Mouse (Mus musculus) layer of hippocampus, adult 11-12 months (tissue): ENCODE measurements around the gene Trim80.
A peak's percentile ranks its signal among the peaks of the same experiment; 100 is the strongest.

Source experiments
- DNase-seq: peaks from one replicate; pipeline ENCODE4 v3.0.0; 2022; ENCODE audit warnings: low spot score

Gene Trim80

DNA sequence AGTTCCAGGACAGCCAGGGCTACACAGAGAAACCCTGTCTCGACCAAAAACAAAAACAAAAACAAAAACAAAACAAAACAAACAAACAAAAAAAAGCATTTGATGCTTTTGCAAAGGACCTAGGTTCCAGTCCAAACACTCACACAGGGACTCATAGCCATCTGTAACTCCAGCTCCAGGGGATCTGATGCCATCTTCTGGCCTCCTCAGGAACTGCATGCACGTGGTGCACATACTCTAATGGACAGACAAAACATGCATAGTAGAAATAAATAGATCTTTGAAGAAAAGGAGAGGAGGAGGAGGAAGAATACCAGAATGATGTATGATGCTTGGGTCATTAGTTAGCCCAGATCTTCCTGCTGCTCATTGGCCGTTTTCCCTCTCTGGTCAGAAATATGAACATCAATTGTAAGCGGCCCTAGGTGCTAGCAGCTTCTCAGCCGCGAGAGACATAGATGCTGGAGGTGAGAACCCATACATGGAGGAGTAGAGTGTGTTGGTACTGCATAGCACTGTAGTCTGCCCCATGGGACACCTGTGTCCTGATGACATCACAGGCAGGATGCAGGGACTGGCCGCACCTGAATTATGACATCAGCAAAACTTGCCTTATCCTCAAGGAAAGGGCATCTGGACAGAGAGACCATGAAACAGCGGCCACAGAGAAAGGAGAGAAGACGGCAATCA lies at the start of gene Trim80:
Gene Trim80 (plus strand): TSS at position 640 of the 690 bp plus-strand sequence.
- no peak for DNase-seq

DNA sequence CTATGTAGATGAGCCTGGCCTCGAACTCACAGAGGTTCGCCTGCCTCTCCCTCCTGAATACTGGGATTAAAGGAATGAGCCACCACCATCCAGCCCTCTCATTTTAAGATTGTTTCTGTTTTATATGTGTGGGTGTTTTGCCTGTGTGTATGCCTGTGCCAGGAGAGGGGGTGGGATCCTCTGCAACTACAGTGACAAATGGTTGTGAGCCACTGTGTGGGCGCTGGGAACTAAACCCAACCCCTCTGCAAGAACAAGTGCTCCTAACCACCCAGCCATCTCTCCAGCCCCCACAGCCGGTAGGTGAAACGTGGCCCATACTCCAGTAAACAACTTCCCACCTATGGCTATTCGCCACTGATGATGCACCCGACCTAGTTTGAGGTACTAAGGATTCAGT lies 49.0 kb upstream of the Trim80 start:
- DNase-seq: no peak

DNA sequence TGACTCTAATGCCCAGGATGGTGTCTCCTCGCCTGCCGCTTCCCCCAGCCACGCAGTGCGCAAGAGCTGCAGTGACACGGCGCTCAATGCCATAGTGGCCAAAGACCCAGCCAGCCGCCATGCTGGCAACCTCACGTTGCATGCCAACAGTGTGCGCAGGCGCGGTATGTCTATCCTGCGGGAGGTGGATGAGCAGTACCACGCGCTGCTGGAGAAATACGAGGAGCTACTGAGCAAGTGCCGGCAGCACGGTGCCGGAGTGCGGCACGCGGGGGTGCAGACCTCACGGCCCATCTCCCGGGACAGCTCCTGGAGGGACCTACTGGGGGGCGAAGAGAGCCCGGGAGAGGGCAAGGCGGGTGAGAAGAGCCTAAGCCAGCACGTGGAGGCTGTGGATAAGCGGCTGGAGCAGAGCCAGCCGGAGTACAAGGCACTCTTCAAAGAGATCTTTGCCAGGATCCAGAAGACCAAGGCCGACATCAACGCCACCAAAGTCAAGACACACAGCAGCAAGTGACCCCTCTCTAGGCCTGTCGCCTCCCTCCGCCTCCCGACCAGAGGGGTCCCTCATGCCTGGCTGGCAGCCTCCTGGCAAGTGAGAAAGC lies 46.5 kb upstream of the Trim80 start:
- no peak for DNase-seq

DNA sequence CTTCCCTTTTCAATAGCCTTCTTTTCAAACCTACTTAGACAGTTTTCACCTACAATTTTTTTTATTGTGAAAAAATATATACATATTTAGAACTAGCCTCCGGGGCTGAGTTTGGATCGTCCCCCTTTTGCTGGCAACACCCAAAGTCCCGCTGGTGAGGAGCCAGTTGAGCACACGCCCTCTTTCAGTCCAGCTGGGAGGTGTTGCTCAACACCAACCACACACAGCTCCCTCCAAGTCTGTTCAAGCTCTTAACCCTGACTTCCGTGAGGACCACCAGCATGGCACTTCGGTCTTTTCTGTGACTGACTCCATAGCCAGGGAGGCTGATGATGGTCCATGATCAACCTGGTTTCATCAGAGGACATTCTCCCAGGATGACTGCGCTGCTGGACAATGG lies 42.3 kb upstream of the Trim80 start:
- no peak for DNase-seq

DNA sequence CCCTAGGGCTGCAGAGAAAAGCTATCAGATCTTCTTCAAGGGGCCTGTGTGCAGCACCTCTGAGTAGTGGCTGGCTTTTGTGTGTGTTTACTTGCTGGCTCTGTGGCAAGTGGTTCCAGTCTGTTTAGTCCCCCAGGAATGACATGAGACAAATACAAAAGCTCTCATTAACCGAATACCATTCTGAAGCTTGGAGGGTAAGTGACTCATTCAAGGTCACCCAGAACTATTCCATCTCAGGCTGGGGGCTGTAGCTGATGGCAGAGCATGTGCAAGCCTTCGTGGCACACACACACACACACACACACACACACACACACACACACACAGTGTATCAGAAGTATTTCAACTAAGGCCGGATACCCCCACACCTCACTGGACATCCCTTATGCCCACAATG lies 40.2 kb upstream of the Trim80 start:
- no peak for DNase-seq

DNA sequence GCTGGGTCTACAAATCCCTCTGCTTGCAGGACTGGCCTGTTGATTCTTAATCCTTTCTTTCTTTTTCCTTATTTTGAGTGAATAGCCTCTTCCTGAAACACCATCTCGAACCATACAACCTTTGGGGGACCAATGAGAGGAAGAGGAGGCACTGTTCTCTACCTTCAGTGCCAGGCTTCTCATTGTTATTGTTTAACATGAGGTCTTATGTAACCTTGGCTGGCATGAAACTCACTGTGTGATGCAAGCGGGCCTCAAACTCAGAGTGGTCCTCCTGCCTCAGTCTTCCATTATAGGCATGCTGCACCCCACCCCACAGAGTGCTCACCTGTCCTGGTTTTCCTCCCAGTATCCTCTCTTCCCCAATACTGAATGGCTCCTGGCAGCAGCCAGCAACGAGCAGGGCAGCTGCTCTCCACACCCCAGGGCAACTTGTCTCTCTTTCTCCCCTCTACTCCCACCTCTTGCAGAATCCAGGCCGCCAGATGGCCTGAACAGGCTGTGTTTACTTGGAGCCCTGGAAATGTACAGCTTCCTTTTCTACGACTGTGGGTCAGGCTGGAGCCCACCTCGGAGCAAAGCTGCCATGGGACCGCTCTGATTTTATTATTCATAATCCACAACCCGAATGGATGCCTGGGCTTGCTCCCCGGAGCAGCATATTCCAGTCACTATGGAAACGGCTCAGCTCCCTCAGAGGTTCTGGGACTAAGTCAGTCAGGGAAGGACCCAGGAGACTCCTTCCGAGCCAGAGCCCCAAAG lies 39.5 kb upstream of the Trim80 start:
- peak; percentile 63 for DNase-seq

DNA sequence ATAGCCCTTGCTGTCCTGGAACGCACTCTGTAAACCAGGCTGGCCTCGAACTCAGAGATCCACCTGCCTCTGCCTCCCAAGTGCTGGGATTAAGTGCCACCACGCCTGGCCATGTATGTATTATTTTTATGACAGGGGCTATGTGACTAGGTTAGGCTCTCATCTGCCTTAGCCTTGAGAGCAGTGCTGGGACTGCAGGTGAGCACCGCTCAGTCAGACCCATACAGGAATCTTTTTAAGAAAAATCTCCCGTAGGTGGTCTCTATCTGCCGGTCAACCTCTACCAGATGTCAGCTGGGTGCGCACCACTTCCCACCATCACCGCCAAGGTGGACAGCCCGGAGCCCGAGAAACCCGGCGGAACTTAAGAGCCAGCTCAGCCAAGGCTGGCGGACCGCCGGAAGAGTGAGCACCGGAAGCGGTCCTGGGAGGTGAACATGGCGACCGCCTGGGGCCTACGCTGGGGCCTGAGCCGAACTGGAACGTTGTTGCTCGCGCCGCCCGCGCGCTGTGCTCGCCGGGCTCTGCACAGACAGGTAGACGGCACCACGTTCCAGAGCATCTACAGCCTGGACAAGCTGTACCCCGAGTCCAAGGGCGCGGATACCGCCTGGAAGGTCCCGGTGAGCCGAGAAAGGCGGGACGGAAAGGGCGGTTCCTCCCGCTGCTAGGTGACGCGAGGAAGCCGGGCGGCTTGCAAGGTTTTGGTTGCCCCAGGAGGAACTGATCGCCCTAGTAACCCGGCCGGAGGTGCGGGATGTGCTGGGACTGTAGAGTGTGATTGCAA lies 36.8 kb upstream of the Trim80 start, which contains the start of gene Mrpl58:
Gene Mrpl58 (plus strand): TSS at position 415 of the 787 bp plus-strand sequence.
- peak; percentile 85 for DNase-seq

DNA sequence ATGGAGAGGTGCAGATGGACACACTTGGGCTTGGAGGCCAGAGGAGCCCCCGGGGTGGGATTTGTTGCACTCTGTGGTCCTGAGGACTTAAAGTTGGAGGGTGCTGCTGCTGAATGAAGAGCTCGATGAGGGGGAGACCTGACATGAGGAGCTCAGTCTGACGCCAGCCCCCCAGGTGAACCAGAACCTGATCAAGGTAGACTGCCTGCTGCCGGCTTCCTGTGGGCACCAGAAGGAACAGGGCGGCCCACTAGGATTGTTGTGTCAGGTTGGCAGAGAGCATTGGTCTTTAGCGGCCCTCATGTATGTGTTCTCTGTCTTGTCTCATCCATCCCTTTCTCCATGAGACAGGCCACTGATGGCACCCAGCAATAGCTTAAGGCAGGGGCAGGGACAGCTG lies 34.6 kb upstream of the Trim80 start:
- no peak for DNase-seq

DNA sequence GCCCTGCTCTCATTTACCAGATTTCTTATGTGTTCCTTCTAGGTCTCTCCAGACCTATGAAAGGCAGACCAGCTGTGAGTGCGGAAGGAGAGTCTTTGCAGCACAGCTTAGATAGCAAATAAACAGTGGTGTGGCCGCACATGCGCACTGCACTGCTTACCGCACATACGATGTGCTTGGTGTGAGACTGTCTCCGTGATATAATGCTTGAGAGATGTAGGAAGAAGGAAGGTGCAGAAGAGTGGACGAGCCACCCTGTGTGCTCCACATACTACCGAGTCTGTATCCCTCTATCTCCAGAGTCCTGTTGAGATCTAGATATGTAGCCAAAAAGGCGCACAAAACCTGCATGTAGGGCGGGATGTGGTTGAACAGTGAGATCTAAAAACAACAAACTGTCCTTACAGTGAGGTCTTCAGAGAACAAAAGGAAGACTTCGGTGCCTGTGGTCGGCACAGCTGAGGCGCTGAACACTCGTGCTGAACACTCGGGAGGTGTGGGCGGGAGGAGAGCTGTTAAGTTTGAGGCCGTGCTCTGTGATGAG lies 33.4 kb upstream of the Trim80 start:
- DNase-seq: no peak

DNA sequence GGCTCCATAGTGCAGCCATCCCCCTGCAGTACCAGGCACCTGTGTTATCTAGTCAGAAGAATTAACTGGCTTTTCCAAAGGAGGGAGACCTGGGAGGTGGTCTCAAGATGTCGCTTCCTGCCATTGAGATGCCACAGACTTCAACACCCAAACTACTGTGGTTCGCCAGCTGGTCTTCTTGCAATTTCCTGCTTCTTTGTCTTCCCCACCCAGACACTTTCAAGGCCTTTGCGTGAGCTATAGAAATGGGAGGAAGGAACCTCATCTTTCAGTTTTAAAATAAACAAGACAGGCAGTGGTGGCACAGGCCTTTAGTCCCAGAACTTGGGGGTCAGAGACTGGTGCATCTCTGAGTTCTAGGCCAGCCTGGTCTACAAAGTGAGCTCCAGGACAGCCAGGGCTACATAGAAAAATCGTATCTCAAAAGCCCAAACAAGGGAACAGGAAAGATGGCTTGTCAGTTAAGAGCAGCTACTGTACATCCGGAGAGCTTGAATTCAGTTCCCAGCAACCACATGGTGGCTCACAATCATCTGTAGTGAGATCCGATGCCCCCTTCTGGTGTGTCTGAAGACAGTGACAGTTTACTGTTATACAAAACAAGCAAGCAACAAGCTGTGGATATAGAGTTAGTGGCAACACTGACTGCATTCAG lies 32.0 kb upstream of the Trim80 start:
- DNase-seq: no peak

DNA sequence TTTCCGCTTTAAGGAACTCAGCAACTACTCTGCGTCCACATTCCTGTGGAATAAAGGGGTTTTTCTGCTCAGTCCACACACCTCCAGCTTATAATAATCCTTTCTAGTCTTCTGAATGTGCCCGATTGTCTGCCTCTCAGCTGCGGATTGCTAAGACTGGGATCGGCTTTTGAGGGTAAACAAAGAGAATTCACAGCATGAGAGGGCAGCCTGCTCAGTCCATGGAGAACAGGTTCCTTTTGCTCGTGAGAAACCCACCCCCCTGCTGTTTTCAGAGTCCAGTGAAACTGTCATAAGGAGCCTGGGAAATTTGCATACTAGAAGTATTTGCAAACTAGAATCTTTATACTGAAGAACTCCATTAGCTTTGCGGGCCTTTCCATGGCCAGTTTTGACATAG lies 30.8 kb upstream of the Trim80 start:
- DNase-seq: no peak

DNA sequence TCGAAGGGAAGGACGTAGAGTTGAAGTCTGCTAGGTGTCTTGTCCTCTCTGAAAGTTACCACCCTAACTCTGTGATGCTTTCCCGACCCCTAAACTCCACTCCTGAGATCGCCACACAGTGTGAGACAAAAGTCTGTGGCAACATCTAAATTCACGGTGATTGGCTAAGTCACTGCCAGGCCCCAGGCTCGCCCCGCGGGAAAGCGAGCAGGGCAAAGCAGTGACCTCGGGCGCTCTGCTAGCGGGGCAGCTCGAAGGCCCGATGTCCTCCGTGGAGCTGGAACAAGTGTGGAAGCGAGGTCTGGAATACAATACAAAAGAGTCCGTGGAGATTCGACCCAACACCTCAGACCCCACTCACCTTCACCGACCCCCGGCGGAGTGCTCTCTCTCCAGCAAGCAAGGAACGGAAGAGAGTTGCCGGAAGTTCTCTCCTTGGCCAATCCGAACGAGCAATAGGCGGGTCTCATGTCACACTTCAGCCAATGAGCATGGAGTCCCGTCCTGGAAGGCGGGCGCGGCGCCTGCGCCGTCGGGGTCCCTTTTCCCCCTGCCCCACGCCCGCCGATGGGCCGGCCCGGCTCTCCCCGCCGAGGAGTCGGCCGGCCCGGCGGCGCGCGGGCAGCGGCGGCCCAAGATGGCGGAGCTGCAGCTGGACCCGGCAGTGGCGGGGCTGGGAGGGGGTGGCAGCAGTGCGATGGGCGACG lies 20.7 kb upstream of the Trim80 start, which contains the start of the genes Atp5h and Kctd2:
Gene Atp5h (minus strand): TSS at position 432 of the 707 bp plus-strand sequence.
Gene Kctd2 (plus strand): TSS at position 598 of the 707 bp plus-strand sequence.
- peak; percentile 96 for DNase-seq

DNA sequence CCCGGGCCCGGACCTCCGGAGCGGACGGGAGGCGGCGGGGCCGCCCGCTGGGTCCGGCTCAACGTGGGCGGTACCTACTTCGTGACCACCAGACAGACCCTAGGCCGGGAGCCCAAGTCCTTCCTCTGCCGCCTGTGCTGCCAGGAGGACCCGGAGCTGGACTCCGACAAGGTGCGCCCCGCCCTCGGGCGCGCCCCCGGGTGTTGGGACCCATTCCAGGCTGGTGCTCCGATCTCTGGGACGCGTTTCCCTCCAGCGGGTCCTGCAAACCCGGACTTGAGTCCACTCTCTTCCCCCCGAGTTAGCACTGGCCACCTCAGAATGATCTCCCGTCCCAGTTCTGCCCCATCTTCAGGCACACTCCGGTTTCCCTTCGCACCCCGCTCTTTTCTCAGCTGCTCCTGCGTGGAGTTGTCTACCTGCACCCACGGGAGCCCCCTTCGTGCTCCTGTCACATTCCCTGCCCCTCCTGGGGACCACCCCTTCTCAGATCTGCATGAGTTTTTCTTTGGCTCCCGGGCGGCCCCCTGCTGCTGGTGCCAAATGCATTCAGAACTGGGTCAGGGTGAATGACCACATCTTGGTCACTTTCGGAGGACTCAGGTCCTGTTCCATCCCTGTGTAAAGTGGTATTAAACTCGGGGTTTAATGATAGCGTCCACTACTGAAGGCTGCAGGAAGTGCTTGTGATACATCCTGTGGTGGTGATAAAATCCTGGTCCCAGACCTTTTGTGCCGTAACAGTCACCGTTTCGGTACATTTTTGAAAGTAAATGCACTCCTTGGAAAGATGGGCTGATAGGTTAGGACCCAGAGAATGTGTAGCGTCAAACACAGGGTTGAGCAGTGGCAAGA lies 19.8 kb upstream of the Trim80 start:
- DNase-seq: peak; percentile 55

DNA sequence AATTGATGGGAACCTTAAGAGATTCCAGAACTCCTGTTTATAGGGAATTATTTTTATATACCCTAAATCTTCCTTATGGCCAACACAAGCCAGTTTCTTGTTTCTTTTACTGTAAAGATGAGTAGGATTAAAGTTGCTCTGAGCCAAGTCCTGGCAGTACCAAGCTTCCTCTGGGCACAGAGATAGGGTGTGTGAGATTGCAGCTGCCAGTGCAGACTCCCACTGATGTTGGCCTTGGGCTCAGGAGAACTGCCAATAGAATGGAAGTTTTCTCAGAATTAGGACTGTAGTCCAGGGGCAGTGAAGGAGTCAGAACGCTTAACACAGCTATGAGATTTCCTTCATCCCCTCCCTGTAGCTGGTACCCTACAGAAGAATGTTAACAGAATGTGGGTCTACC lies 19.0 kb upstream of the Trim80 start:
- DNase-seq: no peak

DNA sequence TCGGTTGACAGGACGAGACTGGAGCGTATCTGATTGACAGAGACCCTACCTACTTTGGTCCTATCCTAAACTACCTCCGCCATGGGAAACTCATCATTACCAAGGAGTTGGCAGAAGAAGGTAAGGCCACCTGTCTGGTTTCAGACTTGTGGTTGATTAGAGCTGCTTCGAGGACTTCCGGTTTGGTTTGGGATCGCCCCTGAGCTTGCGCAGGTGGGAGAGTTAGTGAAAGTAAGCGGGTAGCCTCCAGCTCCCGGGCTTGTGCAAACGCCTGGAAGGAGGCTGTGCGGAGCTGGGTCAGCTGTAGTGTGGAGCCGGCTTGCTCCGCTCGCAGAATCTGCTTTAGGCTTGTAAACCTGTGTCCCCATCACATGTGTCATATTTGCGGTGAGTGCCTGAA lies 18.4 kb upstream of the Trim80 start:
- no peak for DNase-seq

DNA sequence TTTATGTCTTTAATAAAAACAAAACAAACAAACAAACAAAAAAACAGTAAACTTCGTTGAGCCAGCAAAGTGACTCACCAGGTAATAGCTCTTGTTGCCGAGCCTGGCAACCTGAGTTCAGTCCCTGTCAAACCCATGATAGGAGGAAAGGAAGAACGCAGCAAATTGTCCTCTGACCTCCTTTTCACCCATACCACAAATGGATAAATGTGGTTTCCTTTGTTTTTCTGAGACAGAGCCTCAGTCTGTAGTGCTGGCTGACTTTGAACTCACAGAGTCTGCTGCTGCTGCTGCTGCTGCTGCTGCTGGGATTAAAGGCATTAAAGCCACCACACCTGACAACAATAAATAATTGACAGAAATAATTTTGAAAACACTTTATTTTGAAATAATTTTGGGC lies 17.3 kb upstream of the Trim80 start:
- no peak for DNase-seq

DNA sequence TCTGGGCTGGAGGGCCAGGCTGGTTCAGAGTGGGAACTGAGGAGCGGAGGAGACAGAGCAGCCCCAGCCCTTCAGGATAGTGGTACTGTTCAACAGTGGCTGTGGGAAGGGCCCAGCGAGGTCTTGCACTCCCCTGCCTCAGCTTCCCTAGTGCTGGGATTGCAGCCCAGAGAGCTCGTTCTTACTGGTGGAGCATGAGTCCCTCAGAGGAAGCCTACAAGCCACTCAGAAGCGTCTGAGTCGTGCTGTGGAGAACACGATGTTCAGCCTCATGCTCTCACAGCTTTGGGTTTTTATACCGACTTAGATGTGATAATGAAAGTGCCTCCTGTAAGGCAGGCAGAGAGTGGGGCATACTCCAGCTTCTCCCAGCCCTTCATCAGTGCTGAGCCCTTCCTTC lies 15.7 kb upstream of the Trim80 start:
- no peak for DNase-seq

DNA sequence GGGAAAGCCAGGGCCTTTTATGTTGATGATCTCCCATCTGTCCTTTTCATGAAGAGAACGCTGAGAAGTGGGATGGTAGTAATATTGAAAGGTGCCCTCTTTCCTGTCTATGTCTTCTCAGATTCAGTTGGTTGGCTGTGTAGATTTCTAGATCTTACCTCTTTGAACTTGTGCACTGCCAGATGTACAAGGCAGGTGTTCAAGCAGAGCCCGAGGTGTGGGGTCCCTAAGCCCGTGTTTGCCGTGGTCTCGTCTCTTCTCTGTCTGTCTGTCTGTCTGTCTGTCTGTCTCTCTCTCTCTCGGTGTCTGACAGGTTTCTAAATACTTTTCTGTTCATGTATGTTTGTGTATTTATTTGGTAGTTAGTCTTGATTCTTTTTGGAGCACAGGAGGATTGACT lies 14.7 kb upstream of the Trim80 start:
- DNase-seq: no peak

DNA sequence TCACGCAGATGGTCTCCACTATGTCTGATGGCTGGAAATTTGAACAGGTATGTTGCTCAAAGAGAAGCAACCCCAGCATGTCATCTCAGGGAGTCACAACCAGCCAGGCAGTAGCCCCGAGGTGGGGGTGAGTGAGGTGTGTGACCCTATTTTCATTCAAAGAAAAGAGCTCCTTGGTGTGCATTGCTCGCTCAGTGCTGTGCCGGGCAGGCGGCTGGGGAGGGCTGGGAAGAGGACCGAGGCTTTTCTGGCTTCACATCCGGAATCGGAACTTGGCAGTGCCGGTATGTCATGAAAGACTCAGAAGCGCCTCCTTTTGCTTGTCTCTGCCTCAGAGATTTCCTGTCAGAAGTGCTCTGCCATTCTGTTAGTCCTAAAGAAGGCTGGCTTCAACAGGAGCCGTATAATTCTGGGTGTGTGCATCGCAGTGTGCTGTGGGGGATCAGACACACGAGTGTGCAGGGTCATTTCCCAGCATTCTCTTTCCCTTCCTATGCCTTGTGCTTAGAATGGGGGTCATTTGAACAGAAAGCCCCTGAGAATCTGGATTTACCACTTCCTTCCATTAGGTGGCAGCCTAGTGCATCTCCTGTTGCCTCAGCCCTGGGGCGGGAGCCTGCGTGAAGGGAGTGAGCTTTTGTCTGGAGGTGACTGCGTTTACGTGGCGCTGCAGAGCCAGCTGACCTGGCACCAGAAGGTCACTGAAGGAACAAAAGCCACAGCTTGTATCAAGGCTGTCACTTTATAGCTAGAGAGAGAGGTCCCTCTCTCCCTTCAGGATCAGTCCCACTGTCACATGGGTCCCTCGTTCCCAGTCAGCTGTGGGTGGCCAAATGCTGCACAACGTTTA lies 12.6 kb upstream of the Trim80 start:
- DNase-seq: peak; percentile 79
